24 mouse cellular contexts compared by ENCODE assay signal in genomic region chr3:87934501-87934900, GRCm38 (mm10). TPM values are rescaled to one million over a fixed set of nuclear protein-coding genes. Genes with fewer than 3 reads are reported as not detected.
DNase-seq lines count a peak whose midpoint lies in the region; ATAC-seq and TF ChIP-seq lines count a peak whose summit lies in the region.
"Had no signal": no experiment of that assay in that cellular context is flagged by ENCODE, and none has a peak within 500 bp of the region (broad histone marks: within the 10 kb centered on the region; RNA-seq: fewer than 3 reads in every experiment).

No protein-coding gene starts in this region.

- H3K4me2 ChIP-seq in midbrain, embryonic 12.5 days (replicated peaks): no peak overlapping the region; the same call in 1 of the 2 replicates
- no peak overlapping the region for H3K4me2 ChIP-seq in midbrain, embryonic 15.5 days
- no peak overlapping the region for H3K4me2 ChIP-seq in embryonic facial prominence, embryonic 13.5 days
- H3K4me2 ChIP-seq: embryonic facial prominence, embryonic 12.5 days; forebrain, embryonic 12.5 days; hindbrain, embryonic 13.5 days; kidney, embryonic 15.5 days; liver, embryonic 15.5 days; midbrain, embryonic 11.5 days had no signal

- peaks cover 60% of the 10 kb centered on the region for H3K36me3 ChIP-seq in midbrain, embryonic 12.5 days
- peaks cover 19% of the 10 kb centered on the region for H3K36me3 ChIP-seq in midbrain, embryonic 15.5 days (replicated peaks)
- H3K36me3 ChIP-seq in embryonic facial prominence, embryonic 13.5 days: peaks cover 71% of the 10 kb centered on the region

- DNase-seq in layer of hippocampus, adult 2 months (ENCODE audit: low spot score in 2 of 2): no peak
- no peak for DNase-seq in layer of hippocampus, postnatal 10 days (ENCODE audit: low spot score in 2 of 2)
- DNase-seq in MN1 (ENCODE audit: low spot score): peak; percentile 66
- no peak for DNase-seq in cerebellum, adult 9-10 months
- DNase-seq: adrenal gland, postnatal 25 days; cerebellum, adult 9-11 months; gastrocnemius, postnatal 36 days; heart, adult 2 months; heart, postnatal 36 days; left cerebral cortex, postnatal 4 days had no signal

- no peaks in the 10 kb centered on the region for H3K9me3 ChIP-seq in midbrain, embryonic 12.5 days
- no peaks in the 10 kb centered on the region for H3K9me3 ChIP-seq in midbrain, embryonic 15.5 days
- no peaks in the 10 kb centered on the region for H3K9me3 ChIP-seq in embryonic facial prominence, embryonic 13.5 days
- H3K9me3 ChIP-seq: embryonic facial prominence, embryonic 12.5 days; forebrain, embryonic 12.5 days; hindbrain, embryonic 13.5 days; kidney, embryonic 15.5 days; liver, embryonic 15.5 days had no signal

- peaks cover 34% of the 10 kb centered on the region for H3K4me1 ChIP-seq in midbrain, embryonic 12.5 days
- H3K4me1 ChIP-seq in midbrain, embryonic 15.5 days: peaks cover 47% of the 10 kb centered on the region
- H3K4me1 ChIP-seq in embryonic facial prominence, embryonic 13.5 days: peaks cover 32% of the 10 kb centered on the region

- H3K9ac ChIP-seq in midbrain, embryonic 12.5 days (replicated peaks): no peak overlapping the region
- H3K9ac ChIP-seq in midbrain, embryonic 15.5 days: no peak overlapping the region
- 0 out of 2 replicates have a peak overlapping the region, but pooled peaks have one; percentile 22 for H3K9ac ChIP-seq in embryonic facial prominence, embryonic 13.5 days
- H3K9ac ChIP-seq: embryonic facial prominence, embryonic 12.5 days; forebrain, embryonic 12.5 days; kidney, embryonic 15.5 days; liver, embryonic 15.5 days had no signal

- H3K4me3 ChIP-seq in layer of hippocampus, adult 2 months: no peak overlapping the region
- H3K4me3 ChIP-seq in midbrain, embryonic 12.5 days: no peak overlapping the region
- no peak overlapping the region for H3K4me3 ChIP-seq in midbrain, embryonic 15.5 days
- H3K4me3 ChIP-seq in embryonic facial prominence, embryonic 13.5 days: no peak overlapping the region
- H3K4me3 ChIP-seq: embryonic facial prominence, embryonic 12.5 days; erythroblast, embryonic 14.5 days; forebrain, embryonic 12.5 days; heart, adult 2 months; hindbrain, embryonic 13.5 days; kidney, embryonic 15.5 days; liver, embryonic 15.5 days; myocyte had no signal

- 0 out of 2 replicates have a peak, but pooled peaks have one; percentile 12 for TF ChIP-seq CTCF in layer of hippocampus, adult 2 months (conservative IDR thresholded peaks at IDR 0.05)

- no peaks in the 10 kb centered on the region for H3K27me3 ChIP-seq in midbrain, embryonic 12.5 days
- H3K27me3 ChIP-seq in midbrain, embryonic 15.5 days (replicated peaks): no peaks in the 10 kb centered on the region
- no peaks in the 10 kb centered on the region for H3K27me3 ChIP-seq in embryonic facial prominence, embryonic 13.5 days
- H3K27me3 ChIP-seq: embryonic facial prominence, embryonic 12.5 days; forebrain, embryonic 12.5 days; hindbrain, embryonic 13.5 days; kidney, embryonic 15.5 days; liver, embryonic 15.5 days had no signal

- WGBS in midbrain, embryonic 12.5 days: 71% methylated on average over 4 of the region's 4 CpGs
- 60% methylated on average over 4 of the region's 4 CpGs for WGBS in midbrain, embryonic 15.5 days
- WGBS in embryonic facial prominence, embryonic 13.5 days: 65% methylated on average over 4 of the region's 4 CpGs

- no peak overlapping the region for H3K27ac ChIP-seq in layer of hippocampus, adult 2 months
- H3K27ac ChIP-seq in midbrain, embryonic 12.5 days (replicated peaks): 0 out of 2 replicates have a peak overlapping the region, but pooled peaks have one; percentile 2
- no peak overlapping the region for H3K27ac ChIP-seq in midbrain, embryonic 15.5 days
- no peak overlapping the region for H3K27ac ChIP-seq in embryonic facial prominence, embryonic 13.5 days
- H3K27ac ChIP-seq: embryonic facial prominence, embryonic 12.5 days; forebrain, embryonic 12.5 days; heart, adult 2 months; hindbrain, embryonic 13.5 days; kidney, embryonic 15.5 days; liver, embryonic 15.5 days had no signal

- no peak for ATAC-seq in midbrain, embryonic 12.5 days (ENCODE audit: low FRiP score, low read depth)
- no peak for ATAC-seq in midbrain, embryonic 15.5 days (replicated peaks)
- no peak for ATAC-seq in embryonic facial prominence, embryonic 13.5 days (ENCODE audit: insufficient number of reproducible peaks, insufficient read depth, low FRiP score, low TSS enrichment, low read depth)
- ATAC-seq in CD4-positive, CD25-positive, alpha-beta regulatory T cell, adult 4 months: no peak

RNA-seq across cellular contexts. Expression of gene Rrnad1, which starts 4.0 kb away (rescaled TPM):
- total RNA-seq in layer of hippocampus, adult 2 months (2021): 10 to 100 TPM; 24.7 to 27.4 TPM
- 10 to 100 TPM; 18.1 to 26.4 TPM for total RNA-seq in layer of hippocampus, postnatal 10 days (2021)
- 23.5 and 24.2 TPM in 2 replicates for polyA plus RNA-seq in midbrain, embryonic 12.5 days (2016; fragmentation: Nextera tagmentation; extraction: Ambion mirVana)
- polyA plus RNA-seq in midbrain, embryonic 15.5 days (2015; fragmentation: Nextera tagmentation; extraction: Ambion mirVana): 23.0 and 23.2 TPM in 2 replicates
- polyA plus RNA-seq in embryonic facial prominence, embryonic 13.5 days (2015; fragmentation: Nextera tagmentation; extraction: Ambion mirVana): 21.1 and 25.2 TPM in 2 replicates
- 10 to 100 TPM; 24.4 to 28.2 TPM for polyA plus RNA-seq in CD4-positive, CD25-positive, alpha-beta regulatory T cell, adult 4 months (2017; shearing (Covaris generic))

RNA-seq across cellular contexts. Expression of gene Isg20l2, which starts 4.4 kb away (rescaled TPM):
- total RNA-seq in layer of hippocampus, adult 2 months (2021): 10 to 100 TPM; 14.2 to 15.8 TPM
- total RNA-seq in layer of hippocampus, postnatal 10 days (2021): 10 to 100 TPM; 17.1 to 19.0 TPM
- 78.7 and 79.0 TPM in 2 replicates for polyA plus RNA-seq in midbrain, embryonic 12.5 days (2016; fragmentation: Nextera tagmentation; extraction: Ambion mirVana)
- 30.5 and 34.9 TPM in 2 replicates for polyA plus RNA-seq in midbrain, embryonic 15.5 days (2015; fragmentation: Nextera tagmentation; extraction: Ambion mirVana)
- 69.0 and 74.3 TPM in 2 replicates for polyA plus RNA-seq in embryonic facial prominence, embryonic 13.5 days (2015; fragmentation: Nextera tagmentation; extraction: Ambion mirVana)
- polyA plus RNA-seq in CD4-positive, CD25-positive, alpha-beta regulatory T cell, adult 4 months (2017; shearing (Covaris generic)): 10 to 100 TPM in 1 of 2 experiments, 1 to 10 TPM in 1; 8.5 to 15.1 TPM

RNA-seq across cellular contexts. Expression of gene Crabp2, which starts 14.0 kb away (rescaled TPM):
- total RNA-seq in layer of hippocampus, adult 2 months (2021): 1 to 10 TPM; 1.6 to 3.7 TPM
- total RNA-seq in layer of hippocampus, postnatal 10 days (2021): 1 to 10 TPM; 2.0 to 6.4 TPM
- polyA plus RNA-seq in midbrain, embryonic 12.5 days (2016; fragmentation: Nextera tagmentation; extraction: Ambion mirVana): 291 and 335 TPM in 2 replicates
- polyA plus RNA-seq in midbrain, embryonic 15.5 days (2015; fragmentation: Nextera tagmentation; extraction: Ambion mirVana): 44.8 and 52.1 TPM in 2 replicates
- 345 and 370 TPM in 2 replicates for polyA plus RNA-seq in embryonic facial prominence, embryonic 13.5 days (2015; fragmentation: Nextera tagmentation; extraction: Ambion mirVana)
- not detected for polyA plus RNA-seq in CD4-positive, CD25-positive, alpha-beta regulatory T cell, adult 4 months (2017; shearing (Covaris generic))
- total RNA-seq: adrenal gland, postnatal 25 days; heart, postnatal 36 days; neutrophil, adult 5-6 weeks had no signal
- polyA plus RNA-seq: erythroblast, embryonic 14.5 days; heart, adult 2 months; large intestine, adult 2 months had no signal

RNA-seq across cellular contexts. Expression of gene Mrpl24, which starts 15.2 kb away (rescaled TPM):
- 10 to 100 TPM; 54.3 to 55.1 TPM for total RNA-seq in layer of hippocampus, adult 2 months (2021)
- total RNA-seq in layer of hippocampus, postnatal 10 days (2021): 10 to 100 TPM; 49.4 to 55.6 TPM
- 73.5 and 77.8 TPM in 2 replicates for polyA plus RNA-seq in midbrain, embryonic 12.5 days (2016; fragmentation: Nextera tagmentation; extraction: Ambion mirVana)
- polyA plus RNA-seq in midbrain, embryonic 15.5 days (2015; fragmentation: Nextera tagmentation; extraction: Ambion mirVana): 51.5 and 55.4 TPM in 2 replicates
- polyA plus RNA-seq in embryonic facial prominence, embryonic 13.5 days (2015; fragmentation: Nextera tagmentation; extraction: Ambion mirVana): 80.1 and 84.0 TPM in 2 replicates
- 100 to 1,000 TPM; 169 TPM for polyA plus RNA-seq in CD4-positive, CD25-positive, alpha-beta regulatory T cell, adult 4 months (2017; shearing (Covaris generic))

RNA-seq across cellular contexts. Expression of gene Hdgf, which starts 28.4 kb away (rescaled TPM):
- 100 to 1,000 TPM; 140 to 146 TPM for total RNA-seq in layer of hippocampus, adult 2 months (2021)
- 100 to 1,000 TPM; 121 to 125 TPM for total RNA-seq in layer of hippocampus, postnatal 10 days (2021)
- polyA plus RNA-seq in midbrain, embryonic 12.5 days (2016; fragmentation: Nextera tagmentation; extraction: Ambion mirVana): 233 and 243 TPM in 2 replicates
- 173 and 190 TPM in 2 replicates for polyA plus RNA-seq in midbrain, embryonic 15.5 days (2015; fragmentation: Nextera tagmentation; extraction: Ambion mirVana)
- polyA plus RNA-seq in embryonic facial prominence, embryonic 13.5 days (2015; fragmentation: Nextera tagmentation; extraction: Ambion mirVana): 180 and 260 TPM in 2 replicates
- 10 to 100 TPM; 36.0 to 43.7 TPM for polyA plus RNA-seq in CD4-positive, CD25-positive, alpha-beta regulatory T cell, adult 4 months (2017; shearing (Covaris generic))

Comparison
In these comparisons a context has a peak if more than half of its experiments do, and no peak if none do; other contexts are left out.
1. RNA of gene Crabp2, which starts 14.0 kb away (polyA plus RNA-seq): 345 to 370 TPM in embryonic facial prominence, embryonic 13.5 days, 291 to 335 TPM in midbrain, embryonic 12.5 days and 44.8 to 52.1 TPM in midbrain, embryonic 15.5 days; not detected in CD4-positive, CD25-positive, alpha-beta regulatory T cell, adult 4 months; every median in the first group is over 10 times any median in the second.